Mouse (Mus musculus) kidney, postnatal 10 days (tissue): ENCODE results near the gene Senp1.

Experiments used
- DNase-seq: peaks from one replicate; pipeline ENCODE4 v3.0.0; 2021; ENCODE audit warnings: mixed read lengths

Gene Senp1

DNA sequence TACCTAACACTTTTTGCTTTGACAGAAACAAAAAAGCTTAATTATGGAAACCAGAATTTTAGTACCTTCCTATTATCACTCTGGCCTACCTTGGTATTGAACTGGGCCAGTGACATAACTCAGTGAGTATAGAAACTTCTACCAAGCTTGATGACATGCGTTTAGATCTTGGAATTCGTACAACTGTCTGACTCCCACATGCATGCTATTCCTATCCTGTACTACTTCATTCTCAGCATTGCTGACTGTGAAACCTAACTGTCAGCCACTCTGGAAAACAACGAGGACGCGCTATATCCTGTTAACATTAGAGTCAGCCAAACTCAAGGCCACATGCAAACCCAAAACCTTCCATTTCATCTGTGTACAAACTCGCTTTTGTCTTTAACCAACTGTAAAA, 49.6 kb downstream of the Senp1 start:
- no peak for DNase-seq

DNA sequence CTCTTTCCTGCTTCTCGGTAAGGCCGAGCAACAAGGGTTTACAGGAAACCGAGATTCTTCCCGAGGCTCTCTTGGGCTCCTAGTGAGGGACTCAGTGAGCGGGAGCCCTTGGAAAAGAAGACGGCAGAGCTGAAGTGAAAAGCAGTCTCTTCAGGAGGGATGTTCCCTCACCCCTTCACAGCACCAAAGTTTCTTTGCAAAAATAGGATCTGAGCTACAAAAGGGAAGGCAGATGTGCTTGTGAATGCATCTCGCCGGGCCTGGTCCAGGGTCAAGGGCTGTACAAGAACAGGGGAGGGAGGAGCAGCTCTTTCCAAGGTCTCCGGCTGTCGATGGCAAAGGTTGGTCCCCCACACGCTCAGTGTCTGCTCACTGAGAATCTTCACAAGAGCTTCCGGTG, 51.0 kb downstream of the Senp1 start:
- DNase-seq = no peak

DNA sequence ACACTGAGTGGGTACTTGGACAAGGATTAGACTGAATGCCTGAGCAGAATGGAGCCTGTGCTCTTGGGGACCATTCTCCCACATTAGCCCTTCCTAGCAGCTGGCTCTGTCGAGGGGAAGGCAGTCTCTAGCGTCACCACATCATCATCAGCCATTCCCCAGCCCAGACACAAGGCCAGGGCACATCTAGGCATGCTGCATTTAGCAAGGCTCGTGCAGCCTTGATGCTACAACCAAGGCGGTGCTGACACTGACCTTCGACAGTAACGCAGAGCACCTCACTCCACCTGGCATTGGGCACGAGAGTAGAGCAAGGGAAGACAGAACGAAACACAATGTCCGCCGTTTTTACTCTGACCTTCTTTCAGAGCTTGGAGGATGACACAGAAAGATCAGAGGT, 53.9 kb downstream of the Senp1 start:
- DNase-seq = no peak

DNA sequence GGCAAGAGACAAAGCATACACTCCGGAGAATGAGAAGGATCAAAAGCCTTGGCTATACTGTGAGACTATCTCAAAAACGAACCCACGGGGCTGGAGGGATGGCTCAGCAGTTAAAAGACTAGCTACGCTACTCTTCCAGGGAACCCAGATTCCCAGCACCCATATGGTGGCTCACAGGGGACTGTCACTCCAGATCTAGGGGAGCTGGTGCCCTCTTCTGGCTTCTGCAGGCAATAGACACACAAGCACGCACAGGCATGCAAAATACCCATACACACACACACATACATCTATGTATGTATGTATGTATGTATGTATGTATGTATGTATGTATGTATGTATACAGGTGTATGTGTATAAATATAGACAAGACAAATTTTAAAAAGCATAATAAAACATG, 57.0 kb downstream of the Senp1 start:
- no peak for DNase-seq

DNA sequence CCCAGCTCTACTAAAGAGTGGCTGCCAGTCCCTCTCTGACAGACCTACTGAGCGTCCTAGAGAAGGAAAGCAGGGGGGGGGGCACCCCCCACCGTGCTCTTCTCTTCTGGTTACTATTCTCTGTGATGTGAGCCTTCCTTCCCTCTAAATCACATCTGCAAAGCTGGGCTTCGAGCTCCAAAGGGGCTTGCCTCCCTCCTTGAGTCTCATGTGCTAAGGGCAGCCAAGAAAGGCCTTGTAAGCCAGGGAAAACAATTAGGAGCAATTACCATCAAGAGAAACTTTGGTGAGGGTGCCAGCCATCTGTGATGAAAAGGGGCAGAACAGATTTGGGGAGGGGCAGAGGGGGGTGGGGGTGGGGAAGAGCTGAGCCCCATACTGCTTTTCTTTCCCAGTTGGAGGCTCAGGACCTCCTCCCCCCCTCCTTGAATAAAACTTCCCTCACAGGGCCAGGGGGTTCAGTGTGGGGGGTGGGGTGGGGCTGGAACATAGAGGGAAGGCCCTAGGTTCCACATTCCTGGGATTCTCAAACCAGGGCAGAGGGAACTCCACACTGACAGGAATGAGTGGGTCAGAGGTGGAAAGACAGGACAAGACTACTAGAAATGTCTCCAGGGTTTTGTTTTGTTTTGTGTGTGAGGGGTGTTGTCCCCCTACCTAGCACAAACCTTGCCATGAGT, 58.3 kb downstream of the Senp1 start:
- no peak for DNase-seq

DNA sequence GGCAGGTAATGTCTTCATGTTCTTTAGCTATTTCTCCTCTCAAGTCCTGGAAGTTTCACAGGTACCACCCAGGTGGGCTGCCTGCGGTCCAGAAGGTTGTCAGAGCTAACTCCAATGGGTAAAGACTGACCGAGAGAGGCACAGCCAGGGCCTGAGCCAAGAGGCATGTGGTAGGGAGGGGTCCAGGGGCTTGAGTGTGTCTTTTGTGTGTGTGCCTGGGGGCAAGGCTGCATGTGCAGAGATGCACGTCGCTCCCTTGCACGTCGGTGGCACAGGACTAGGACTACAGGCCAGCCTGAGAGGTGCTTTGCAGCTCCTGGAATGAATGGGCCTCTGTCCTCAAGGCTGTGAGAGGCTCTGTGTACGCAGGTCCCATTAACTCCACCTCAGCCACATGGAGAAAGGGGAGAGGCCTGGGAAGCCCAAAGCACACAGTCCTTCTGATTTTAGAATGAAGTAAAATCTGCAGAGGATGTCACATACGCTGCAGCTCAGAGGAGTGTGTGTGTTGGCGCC, 60.3 kb downstream of the Senp1 start:
- no peak for DNase-seq

DNA sequence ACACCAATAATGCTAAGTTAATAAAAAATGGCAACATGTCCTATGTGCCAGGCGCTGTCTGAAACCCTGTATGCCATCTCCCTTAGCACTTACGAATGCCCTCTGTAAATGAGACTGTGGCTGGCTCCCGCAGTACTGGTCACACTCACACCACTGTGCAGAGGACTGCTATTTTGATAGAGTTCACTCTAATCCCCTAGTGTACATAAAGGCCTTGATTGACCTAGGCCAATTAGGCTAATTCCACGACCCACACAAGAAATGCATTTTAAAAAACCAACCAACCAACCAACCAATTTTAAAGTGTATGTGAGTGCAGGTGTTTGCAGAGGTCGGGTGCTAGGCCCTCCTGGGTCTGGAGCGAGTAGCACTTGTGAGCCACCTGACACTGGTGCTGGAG, 63.7 kb downstream of the Senp1 start:
- DNase-seq = no peak

DNA sequence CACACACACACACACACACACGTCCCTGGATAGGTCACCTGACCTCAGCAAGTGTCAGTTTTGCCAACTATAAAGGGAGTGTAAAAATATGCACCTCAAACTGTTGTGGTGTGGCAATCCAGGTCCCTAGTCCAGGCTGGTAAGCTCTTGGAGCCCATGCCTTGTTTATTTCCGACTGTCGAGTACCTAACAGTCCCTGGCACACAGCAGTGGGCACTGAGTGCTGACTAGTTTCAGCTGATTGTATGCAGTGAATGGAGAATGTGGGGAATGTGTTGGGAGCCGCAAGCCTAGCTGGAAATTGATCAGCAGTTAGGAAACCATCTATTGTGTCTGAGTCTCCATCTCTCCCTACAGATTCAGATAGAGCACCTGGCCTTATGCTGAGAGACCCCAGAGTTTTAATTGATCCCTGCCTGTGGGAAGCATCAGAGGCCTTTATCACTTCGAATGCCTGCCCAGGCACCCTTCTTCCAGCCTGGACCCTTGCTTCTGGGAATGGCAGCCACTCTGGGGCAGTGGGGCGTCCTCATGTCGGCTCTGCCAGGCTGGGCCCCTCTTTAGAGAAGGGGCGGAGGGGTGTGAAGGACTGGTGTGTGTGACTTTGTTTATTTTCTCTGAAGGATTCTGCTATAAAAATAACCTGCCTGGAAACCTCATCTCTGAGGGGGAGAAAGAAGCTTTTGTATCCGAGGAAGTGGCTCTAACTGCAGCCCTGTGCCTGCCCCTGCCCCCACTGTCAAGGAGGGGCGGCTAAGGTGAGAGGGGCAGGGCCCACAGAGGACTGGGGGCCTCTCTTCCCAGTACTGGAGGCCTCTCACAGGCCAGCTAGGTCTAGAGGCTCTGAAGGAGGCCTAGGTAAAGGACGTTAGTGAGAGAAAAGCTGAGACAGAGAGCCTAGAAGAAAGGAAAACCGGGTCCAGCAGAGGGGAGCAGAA, 66.3 kb downstream of the Senp1 start:
- no peak for DNase-seq

DNA sequence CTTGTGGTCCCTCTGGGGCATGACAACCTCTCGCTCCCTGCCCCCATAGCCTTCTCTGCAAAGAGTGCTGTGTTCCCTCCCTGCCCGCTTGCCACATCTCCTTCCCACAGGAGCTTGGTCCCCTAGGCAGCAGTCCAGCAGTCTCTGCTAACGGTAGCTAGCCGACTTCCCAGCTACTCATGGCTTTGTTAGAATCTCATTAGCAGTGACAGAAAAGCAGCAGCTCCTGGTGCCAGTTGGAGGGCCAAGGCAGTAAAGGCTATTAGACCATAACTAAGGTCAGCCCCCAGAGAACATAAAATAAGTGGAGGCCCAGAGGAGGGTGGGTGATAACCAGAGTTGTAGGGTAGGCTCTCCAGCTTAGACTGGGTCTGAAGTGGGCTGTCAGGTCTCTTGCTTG, 67.9 kb downstream of the Senp1 start:
- DNase-seq = peak; percentile 35

DNA sequence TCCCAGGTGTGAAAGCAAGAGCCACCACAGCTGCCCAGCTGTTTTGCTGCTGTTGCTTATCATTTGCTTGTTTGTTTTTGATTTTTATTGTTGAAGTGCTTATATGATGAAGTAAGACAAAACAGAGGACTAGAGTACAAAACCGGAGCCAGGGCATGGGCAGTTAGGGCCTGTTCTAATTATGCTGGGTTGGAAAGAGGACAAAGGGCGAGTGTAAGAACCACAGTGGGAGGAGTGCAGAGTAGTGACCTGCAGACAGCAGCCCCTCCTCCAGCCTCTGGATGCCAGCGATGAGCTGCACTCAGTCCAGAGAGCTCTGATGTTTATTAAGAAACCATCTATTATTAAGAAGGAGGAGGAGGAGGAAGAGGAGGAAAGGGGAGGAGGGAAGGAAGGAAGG, 70.4 kb downstream of the Senp1 start:
- peak; percentile 52 for DNase-seq

DNA sequence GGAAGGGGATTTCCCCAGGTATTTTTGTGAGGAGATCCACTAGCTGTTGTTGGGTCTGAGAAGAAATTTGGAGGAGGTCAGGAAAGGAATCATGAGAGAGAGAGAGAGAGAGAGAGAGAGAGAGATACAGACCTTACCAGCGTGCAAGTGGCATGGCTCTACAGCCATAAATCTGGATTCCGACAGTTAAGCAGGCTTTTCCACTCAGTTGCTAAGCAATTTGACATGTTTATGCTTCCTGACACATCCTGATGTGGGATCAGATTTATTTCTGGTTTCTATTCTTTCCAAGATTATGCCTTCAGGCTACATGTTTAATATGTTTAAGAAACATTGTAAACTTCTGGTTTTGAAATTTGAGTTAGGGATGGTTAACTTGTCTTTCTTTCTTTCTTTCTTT, 71.7 kb downstream of the Senp1 start:
- no peak for DNase-seq

DNA sequence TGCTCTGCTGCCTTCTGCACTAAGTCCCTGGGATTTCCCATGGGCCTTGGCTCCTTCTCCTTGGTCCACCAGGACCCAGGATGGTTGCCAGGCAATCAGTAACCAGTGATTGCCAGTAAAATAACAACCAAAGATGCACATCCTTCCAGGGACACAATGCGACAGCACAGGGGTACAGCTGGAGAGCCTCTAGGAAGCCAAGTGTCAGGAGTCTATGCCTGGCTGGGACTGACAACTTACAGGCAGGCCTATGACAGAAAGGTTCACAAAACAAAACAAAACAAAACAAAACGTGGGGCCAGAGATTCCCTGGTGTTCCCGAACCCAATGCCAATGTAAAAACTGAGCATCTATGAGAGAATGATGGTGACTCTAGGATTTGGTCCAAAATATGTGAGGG, 74.5 kb downstream of the Senp1 start:
- no peak for DNase-seq

DNA sequence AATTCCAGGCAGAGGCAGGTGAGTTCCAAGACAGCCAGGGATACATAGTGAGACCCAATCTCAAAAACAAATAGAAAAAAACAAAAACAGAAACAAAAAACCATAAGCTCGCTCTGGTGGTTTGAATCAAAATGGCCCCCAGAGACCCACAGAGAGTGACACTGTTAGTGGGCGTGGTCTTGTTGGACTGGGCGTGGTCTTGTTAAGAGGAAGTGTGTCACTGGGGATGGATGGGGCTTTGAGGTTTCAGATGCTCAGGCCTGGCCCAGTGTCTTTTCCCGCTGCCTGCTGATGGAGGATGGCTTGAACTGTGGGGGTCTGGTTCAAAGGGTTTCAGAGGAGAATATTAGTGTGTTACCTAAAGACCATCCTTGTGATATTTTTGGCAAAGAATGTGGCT, 75.6 kb downstream of the Senp1 start:
- DNase-seq = no peak

DNA sequence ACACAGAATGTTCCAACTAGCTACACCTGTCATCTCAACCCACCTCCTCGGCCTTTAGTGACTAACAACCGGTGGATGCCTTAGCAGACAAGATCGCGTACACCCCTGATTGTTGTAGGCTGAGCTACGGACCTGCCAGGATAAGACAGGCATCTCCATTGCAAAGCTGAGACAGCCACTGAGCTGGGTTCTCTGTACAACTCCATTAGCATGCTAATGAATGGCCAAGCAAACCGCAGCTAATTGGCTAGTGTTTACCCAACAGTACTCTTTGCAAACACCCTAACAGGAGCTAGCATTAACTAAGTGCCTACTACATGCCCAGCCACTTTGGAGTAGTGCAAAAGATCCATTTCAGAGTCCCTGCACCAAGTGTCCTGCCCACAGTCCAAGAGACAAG, 80.7 kb downstream of the Senp1 start:
- DNase-seq = no peak

DNA sequence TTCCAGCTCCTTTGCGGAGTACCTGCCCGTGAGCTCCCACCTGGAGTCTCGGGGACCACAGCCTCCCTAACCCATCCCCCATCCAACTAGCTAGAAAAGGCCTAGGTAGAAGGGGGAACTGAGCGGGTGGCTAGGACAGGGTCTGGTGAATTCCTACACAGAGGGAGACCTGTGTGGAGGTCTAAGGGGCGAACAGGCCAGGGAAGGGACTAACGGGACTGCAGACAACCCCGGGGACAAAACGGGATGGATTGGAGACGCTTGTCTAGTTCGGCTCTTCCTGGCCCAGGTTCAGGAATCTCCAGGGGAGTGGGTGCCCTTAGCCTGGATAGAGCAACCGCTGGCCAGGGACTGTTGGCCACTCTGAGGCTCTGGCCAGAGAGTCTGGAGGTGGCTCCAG, 88.4 kb downstream of the Senp1 start:
- DNase-seq = no peak

DNA sequence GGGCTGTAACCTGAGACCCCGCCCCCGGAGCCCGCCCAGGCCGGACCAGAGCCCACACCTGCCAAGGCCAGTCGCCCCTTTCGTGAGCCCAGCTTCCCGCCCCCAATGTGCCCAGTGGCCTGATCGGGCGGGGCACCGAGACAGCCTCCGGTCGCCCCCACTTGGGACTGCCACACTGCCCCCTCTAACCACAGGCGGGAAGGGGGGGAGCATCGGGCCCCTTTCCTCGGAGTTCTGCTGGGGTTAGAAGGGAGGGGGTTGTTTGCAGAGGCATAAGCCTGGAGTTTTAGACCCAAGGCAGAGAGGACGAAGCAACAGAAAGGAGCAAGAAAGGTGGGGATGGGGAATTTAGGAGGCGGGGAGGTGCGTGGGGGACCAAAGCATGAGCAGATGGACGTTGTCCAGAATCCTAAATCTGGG, 88.8 kb downstream of the Senp1 start:
- no peak for DNase-seq

DNA sequence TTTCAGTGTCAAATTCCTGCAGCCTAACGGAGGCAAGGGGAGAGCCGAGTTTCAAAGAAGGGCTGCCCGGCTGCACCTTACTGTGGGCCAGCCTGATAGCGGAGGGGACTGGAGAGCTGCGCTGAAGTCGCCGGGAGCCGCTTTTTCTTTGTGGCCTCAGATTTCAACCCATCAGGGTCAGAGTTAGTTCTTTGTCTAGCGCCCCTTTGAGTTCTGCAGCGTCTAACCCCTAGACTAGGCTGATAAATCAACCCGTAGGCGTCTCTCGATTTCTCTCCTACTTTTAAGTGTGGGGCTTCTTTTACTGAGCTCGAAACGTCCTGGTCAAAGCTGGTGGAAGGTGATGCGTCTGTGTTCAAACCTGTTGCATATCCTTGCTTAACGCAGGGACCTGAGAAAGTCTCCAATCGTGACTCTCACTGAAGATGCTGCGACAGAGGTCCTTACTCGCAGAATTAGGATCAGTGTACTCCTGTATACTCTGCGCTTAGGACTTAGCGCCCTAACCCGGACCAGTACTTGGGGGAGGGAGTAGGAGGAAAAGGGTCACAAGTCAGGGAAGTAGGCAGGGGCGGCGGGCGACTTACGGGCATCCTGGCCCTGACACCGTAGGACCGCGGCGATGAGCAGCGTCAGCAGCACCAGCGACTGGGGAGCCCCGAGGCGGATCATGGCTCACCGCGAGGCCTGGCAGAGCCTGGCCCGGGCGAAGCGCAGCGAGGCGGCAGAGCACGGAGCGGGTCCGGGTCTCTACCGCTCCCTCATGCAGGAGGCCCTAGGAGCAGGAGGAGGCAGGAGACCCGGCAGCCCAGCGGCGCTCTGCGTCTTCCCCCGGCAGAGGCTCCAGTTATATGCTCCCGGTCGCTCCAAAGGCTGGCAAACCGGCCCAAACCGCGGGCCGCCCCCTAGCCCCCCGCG, 89.5 kb downstream of the Senp1 start, which contains the start of gene Col2a1:
Gene Col2a1 (minus strand): TSS at position 874 of the 918 bp plus-strand sequence.
- DNase-seq = peak; percentile 27

DNA sequence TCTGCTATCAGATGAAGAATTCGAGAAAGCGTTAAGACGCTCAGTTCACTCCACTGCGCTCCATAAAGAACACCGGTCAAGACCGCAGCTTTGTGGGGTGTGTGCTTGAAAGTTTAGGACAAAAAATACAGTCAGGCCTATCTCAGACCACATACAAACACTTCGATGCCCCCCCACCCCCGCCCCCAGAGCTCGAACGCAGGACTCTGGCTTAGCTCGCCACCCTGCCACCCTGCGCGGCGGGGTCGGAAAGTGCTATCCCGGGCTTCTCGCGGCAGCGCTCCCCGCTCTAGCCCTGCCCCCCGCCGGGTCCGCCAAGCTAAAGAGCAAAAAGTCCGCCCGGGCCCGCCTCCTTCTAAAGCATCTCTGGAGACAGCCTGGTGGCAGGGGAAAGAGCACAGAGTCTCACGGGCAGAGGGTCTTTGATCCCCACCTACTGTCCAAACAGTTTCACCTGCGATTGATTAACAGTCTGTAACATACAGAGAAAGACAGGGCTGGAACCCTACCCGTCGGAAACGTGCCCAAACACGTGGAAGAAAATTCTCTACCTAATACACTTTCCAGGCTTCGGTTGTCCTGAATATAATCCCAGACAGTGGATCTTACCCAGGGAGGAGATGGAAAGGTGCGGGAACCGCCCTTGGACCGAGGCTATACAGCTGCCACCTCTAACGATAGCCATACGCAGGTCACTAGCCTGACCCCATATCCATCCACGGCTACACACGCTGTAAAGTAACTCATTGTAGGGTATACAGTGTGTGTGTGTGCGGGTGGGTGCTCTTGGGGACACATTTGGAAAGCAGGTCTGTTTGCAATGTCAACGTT, 90.3 kb downstream of the Senp1 start:
- peak; percentile 60 for DNase-seq

DNA sequence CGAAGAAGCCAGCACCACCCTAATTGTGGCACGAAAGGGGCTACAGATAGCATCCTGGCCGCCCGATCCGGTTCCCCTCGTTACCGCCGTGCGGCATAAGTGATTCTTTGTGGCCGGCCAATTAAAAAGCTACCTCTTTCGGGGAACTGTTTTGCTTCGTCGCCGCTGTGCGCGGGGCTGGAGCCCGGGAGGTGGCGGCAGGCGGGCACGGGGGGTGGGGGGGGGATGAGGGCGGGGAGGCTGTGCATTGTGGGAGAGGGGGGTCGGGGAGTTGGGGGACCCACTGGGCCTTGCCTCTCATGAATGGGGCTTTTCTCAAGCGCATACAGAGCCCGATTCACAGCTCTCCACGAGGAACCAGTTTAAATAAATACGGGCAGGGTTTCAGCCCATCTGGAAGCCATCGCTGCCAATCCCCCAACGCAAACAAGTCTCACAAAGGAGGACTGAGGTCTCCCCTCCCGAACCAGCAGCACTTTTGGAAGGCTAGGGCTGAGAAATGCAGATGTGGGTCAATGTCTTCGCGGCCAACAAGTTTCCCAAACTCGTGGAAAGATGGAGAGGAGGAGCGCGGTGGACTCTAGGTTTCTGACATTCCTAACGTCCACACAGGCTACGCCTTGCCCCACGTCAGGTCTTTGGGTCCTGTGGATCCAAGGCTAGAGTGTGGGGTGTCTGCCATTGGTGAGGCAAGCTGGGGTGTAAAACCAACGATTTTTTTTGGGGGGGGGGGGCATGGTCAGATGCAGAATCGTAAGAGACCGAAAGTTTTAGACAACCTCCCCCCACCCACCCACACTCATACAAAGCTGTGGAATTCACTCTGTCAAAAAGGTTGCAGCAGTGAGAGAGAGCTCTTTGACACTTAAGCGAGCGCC, 91.2 kb downstream of the Senp1 start:
- DNase-seq = no peak

DNA sequence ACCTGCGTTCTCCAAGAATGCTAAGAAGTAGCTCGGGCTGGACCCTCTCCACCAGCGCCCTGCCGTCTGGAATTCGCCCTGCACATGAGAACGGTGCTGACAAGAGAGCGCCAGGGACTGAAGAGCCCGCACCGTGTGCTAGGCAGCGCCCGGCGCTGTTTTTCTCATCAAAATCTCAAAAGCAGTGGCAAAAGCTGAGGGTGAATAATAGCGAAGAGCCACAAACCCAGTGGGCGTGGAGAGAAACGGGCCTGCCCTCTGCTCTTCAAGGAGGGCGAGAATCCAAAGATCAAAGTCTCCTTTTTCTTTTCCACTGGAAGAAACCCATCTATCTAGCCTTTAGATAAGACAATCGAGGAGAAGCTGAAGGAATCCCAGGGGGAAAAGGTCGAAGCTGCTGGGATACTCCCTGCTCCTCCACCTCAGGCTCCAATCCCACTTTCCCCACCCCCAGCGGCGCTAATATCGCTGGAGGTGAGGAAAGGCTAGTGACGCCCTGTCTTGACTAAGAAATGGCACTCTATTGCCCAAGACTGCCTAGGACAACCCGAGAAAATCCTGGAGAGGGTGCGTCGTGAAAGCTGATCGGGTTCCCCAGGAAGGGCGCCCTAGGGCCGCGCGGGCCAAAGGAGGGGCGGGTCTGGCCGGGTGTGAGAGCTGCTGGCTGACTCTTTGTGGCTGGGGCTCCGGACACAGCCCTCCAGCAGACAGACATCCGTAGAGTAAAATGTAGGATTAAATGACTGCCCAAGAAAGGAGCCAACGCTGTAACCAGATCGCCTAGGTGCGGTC, 92.0 kb downstream of the Senp1 start:
- peak; percentile 26 for DNase-seq
